Mouse (Mus musculus) brain, adult 2 months (tissue): ENCODE data around the gene Pla2g5.
"Not testable (repeated sequence)": the region's sequence is repeated elsewhere in the genome, so short reads cannot be mapped to it uniquely, and the experiment has no call there.

Source experiments
- DNase-seq: peaks from one replicate; pipeline ENCODE4 v3.0.0; 2011; ENCODE audit warnings: low read depth, low spot score

The Pla2g5 gene

GRCm38 (mm10) chr4:138858446-138858845 lies 4.8 kb downstream of the Pla2g5 start:
- peak; percentile 82 for DNase-seq

GRCm38 (mm10) chr4:138857576-138857975 lies 5.7 kb downstream of the Pla2g5 start:
- DNase-seq = no peak

- DNase-seq = peak; percentile 92
Measured at GRCm38 (mm10) chr4:138856491-138856890, 6.8 kb downstream of the Pla2g5 start.

- DNase-seq = peak; percentile 56
Measured at GRCm38 (mm10) chr4:138855092-138855632, 8.1 kb downstream of the Pla2g5 start.

- peak; percentile 65 for DNase-seq
Measured at GRCm38 (mm10) chr4:138852961-138853360, 10.3 kb downstream of the Pla2g5 start.

GRCm38 (mm10) chr4:138851463-138851862 lies 11.8 kb downstream of the Pla2g5 start:
- DNase-seq = peak; percentile 81

GRCm38 (mm10) chr4:138841386-138841785 lies 21.9 kb downstream of the Pla2g5 start:
- DNase-seq = peak; percentile 94

GRCm38 (mm10) chr4:138840726-138841125 lies 22.6 kb downstream of the Pla2g5 start:
- DNase-seq = no peak

GRCm38 (mm10) chr4:138839806-138840205 lies 23.5 kb downstream of the Pla2g5 start:
- no peak for DNase-seq

GRCm38 (mm10) chr4:138827147-138827546 lies 36.1 kb downstream of the Pla2g5 start:
- no peak for DNase-seq

- no peak for DNase-seq
Measured at GRCm38 (mm10) chr4:138825751-138826567, 37.3 kb downstream of the Pla2g5 start.

- peak; percentile 46 for DNase-seq
Measured at GRCm38 (mm10) chr4:138824660-138825059, 38.6 kb downstream of the Pla2g5 start.

- DNase-seq = not testable (repeated sequence)
Measured at GRCm38 (mm10) chr4:138824161-138824560, 39.1 kb downstream of the Pla2g5 start.

GRCm38 (mm10) chr4:138821036-138821435 lies 42.2 kb downstream of the Pla2g5 start:
- no peak for DNase-seq

GRCm38 (mm10) chr4:138819101-138819500 lies 44.2 kb downstream of the Pla2g5 start:
- DNase-seq = no peak

- DNase-seq = no peak
Measured at GRCm38 (mm10) chr4:138817736-138818135, 45.5 kb downstream of the Pla2g5 start.

- no peak for DNase-seq
Measured at GRCm38 (mm10) chr4:138816166-138816565, 47.1 kb downstream of the Pla2g5 start.

GRCm38 (mm10) chr4:138806920-138807541 lies 56.3 kb downstream of the Pla2g5 start:
- DNase-seq = no peak

GRCm38 (mm10) chr4:138806160-138806559 lies 57.1 kb downstream of the Pla2g5 start:
- DNase-seq = no peak

- no peak for DNase-seq
Measured at GRCm38 (mm10) chr4:138805248-138805647, 58.0 kb downstream of the Pla2g5 start.

GRCm38 (mm10) chr4:138802917-138803316 lies 60.4 kb downstream of the Pla2g5 start:
- no peak for DNase-seq

GRCm38 (mm10) chr4:138801631-138802030 lies 61.7 kb downstream of the Pla2g5 start:
- DNase-seq = peak; percentile 91
